Mouse (Mus musculus) hindbrain, postnatal 0 days (tissue): Measurements from ENCODE around the gene Zbtb46. TPM values are rescaled to one million over a fixed set of nuclear protein-coding genes. Genes with fewer than 3 reads are reported as not detected.

ENCODE experiments used
- ATAC-seq: fragments of 200-750 bp; cut with Nextera tagmentation; 2 replicates; pipeline ENCODE4 v1.8.0; 2017; ENCODE audit warnings: mild to moderate bottlenecking, moderate TSS enrichment, moderate library complexity
- DNase-seq: peaks from one replicate; pipeline ENCODE4 v3.0.0-alpha.2; 2015; ENCODE audit warnings: low spot score
- H3K27ac ChIP-seq: fragments of 300-500 bp; sonication (generic); 2 replicates; pipeline ENCODE4 v1.5.1; 2014; ENCODE audit warnings: mild to moderate bottlenecking
- H3K27me3 ChIP-seq: fragments of 300-500 bp; sonication (generic); 2 replicates; pipeline ENCODE4 v1.6.1; 2014; ENCODE audit warnings: low read length, mixed read lengths; ENCODE audit not compliant: insufficient read depth
- H3K36me3 ChIP-seq: fragments of 300-500 bp; sonication (generic); 2 replicates; pipeline ENCODE4 v1.6.1; 2014; ENCODE audit warnings: low read length, mixed read lengths; ENCODE audit not compliant: insufficient read depth
- H3K4me1 ChIP-seq: fragments of 300-500 bp; sonication (generic); 2 replicates; pipeline ENCODE4 v1.6.1; 2014; ENCODE audit warnings: antibody characterized with exemption, low read length, mixed read lengths; ENCODE audit not compliant: insufficient read depth
- H3K4me2 ChIP-seq: fragments of 300-500 bp; sonication (generic); 2 replicates; pipeline ENCODE4 v1.6.1; 2014; ENCODE audit warnings: low read depth, mild to moderate bottlenecking, low read length, moderate library complexity, mixed read lengths
- H3K4me3 ChIP-seq: fragments of 300-500 bp; sonication (generic); 2 replicates; pipeline ENCODE4 v1.5.1; 2014; ENCODE audit warnings: low read length
- H3K9ac ChIP-seq: fragments of 300-500 bp; sonication (generic); replicated peaks from 2 replicates; pipeline ENCODE4 v1.6.1; 2014; ENCODE audit warnings: mild to moderate bottlenecking, low read length, moderate library complexity, mixed read lengths
- H3K9me3 ChIP-seq: fragments of 300-500 bp; sonication (generic); 2 replicates; pipeline ENCODE4 v1.6.1; 2016; ENCODE audit warnings: low read length, mixed read lengths
- CTCF ChIP-seq: IDR thresholded peaks from 2 replicates; pipeline ENCODE4 v1.5.1; 2016; ENCODE audit warnings: antibody characterized with exemption, control low read depth, low read depth
- WGBS: fragments of 180-500 bp; shearing (Covaris S2); extraction: QIAGEN DNeasy Blood & Tissue Kit; methylation state at CpG from one replicate; pipeline ENCODE4 v1.1.7; 2014; 5-methylcytosine and 5-hydroxymethylcytosine counted together
- polyA plus RNA-seq: library from polyadenylated mRNA; unstranded; fragments of >200 nt; fragmentation: Nextera tagmentation; extraction: Ambion mirVana; gene quantifications from 2 replicates; pipeline ENCODE4 v1.2.1, GENCODE M21; 2015
- total RNA-seq: library from RNA; depleted of rRNA; stranded (reverse); fragments of >200 nt; gene quantifications from 2 replicates; pipeline ENCODE4 v1.2.3, GENCODE M21; 2014

Gene Zbtb46
- total and polyA plus RNA-seq, 2 experiments from 2014 or later: 19.2 to 29.0 TPM

DNA sequence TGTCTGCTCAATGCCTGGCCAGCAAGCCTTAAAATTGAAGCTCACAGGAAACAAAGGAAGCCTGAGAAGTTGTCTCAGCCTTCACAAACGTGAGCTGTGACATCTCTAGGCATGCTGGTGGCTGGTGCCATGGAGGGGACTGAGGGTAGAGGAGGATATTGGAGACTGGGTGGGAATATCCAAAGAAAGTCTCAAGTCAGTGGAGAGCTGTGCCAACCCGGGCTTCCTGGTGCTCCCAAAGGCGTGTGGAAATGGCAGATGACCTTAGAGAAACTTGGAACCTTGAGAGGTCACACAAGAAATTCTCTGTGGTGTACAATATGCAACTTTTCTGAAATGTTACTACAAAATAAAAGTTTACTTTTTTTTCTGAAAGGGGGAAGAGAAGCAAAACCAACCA, 6.2 kb upstream of the Zbtb46 start:
- no peak overlapping the region for H3K27ac ChIP-seq
- H3K4me1 ChIP-seq: 0 out of 2 replicates have a peak, but pooled peaks cover 5% of the 10 kb centered on the region
- H3K4me3 ChIP-seq: no peak overlapping the region
- no peak for TF ChIP-seq CTCF
- ATAC-seq (no peak), DNase-seq (no peak)
- H3K36me3 ChIP-seq: no peaks in the 10 kb centered on the region
- no peaks in the 10 kb centered on the region for H3K27me3 ChIP-seq
- no peak overlapping the region for H3K9ac ChIP-seq
- H3K9me3 ChIP-seq: no peaks in the 10 kb centered on the region
- no peak overlapping the region for H3K4me2 ChIP-seq
- WGBS: 54% methylated on average over 3 of the region's 3 CpGs

DNA sequence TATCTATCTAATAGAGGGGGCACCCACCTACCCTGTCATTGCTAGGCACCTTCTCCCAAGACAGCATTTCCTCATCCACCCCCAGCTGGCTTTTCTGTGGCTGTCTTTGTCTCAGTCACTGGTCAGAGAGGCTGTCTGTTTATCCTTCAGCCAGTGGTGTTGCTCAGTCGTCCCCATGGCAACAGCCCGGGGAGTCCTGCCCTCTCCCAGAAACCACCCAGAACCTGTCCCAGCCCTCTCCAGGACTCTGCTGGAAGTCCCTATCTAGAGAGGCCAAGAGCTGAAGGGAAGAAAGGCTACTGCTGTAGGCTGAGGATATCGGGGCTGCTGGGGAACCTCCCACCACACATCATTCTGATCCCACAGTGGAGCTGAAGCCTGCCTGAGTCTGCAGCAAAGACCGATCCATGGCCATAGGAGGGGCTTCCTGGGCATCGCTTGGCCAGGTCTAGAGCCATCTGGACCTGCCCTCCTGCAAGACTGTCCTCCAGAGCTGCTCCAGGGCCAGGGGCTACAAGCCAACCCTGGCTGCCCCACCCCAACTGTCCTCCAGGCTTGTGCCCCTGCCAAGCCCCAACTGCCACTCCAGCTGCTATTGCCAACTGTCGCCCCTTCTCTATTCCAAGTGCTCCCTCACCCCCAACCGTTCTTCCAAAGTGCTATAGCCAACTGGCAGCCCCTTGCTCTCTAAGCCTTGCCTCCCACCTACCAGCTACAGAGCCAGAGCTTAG, 3.9 kb upstream of the Zbtb46 start:
- no peak overlapping the region for H3K4me3 ChIP-seq
- H3K36me3 ChIP-seq: no peaks in the 10 kb centered on the region
- no peaks in the 10 kb centered on the region for H3K9me3 ChIP-seq
- DNase-seq (peak; percentile 80), ATAC-seq (peak; percentile 83)
- peak overlapping the region; percentile 69 for H3K27ac ChIP-seq
- TF ChIP-seq CTCF: no peak
- 0 out of 2 replicates have a peak, but pooled peaks cover 11% of the 10 kb centered on the region for H3K4me1 ChIP-seq
- H3K9ac ChIP-seq: no peak overlapping the region
- peak overlapping the region; percentile 23 for H3K4me2 ChIP-seq
- 26% methylated on average over 7 of the region's 7 CpGs for WGBS
- H3K27me3 ChIP-seq: no peaks in the 10 kb centered on the region

DNA sequence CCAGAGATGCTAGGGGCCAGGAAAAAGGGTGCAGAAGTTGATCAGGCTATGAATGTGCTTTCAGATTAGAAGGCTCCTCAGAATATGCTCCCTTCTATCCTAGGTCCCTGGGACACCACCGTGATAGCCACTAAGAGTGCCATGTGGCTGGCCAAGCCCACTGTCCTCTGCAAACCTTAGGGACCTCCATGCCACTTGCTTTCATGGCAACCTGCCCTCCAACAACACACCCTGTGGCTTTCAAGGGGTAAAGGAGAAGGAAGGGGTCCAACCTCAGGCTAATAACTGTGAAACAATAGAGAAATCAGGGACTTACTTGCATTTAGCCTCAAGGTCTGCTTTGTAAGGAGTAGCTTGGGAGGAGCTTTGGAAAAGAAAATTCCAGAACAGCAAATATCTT, 3.4 kb upstream of the Zbtb46 start:
- H3K4me1 ChIP-seq: 0 out of 2 replicates have a peak, but pooled peaks cover 11% of the 10 kb centered on the region

DNA sequence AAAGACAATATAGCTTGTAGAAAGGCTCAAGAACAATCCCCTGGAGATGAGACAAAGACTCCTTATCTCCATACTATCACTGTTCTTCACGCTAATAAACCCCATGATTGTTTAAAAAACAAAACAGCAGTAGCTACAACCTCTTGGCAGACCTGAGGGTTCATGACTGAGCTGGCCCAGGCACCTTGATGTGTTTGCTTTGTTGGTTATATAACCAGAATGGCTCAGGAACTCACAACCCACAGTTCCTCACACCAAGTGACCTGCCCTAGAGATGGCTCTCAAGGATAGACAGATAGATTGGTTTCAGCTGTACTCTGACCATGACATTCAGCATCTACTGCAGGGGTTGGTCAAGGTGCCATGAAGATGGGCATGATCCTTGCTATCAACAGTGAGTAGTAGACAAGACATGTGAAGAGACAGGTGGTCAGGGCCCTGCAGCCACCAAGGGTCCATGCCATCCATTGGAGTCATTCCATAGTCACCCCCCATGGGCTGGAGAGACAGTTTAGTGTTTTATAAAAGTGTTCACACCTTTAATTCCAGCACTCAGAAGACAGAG, 2.4 kb upstream of the Zbtb46 start:
- ATAC-seq: no peak
- no peak for TF ChIP-seq CTCF

More for the DNA sequence above, 3.4 kb upstream of the Zbtb46 start:
- Histone ChIP-seq H3K4me3 (no peak overlapping the region), H3K36me3 (no peaks in the 10 kb centered on the region), H3K9me3 (no peaks in the 10 kb centered on the region), H3K9ac (no peak overlapping the region), H3K27ac (peak overlapping the region; percentile 69; the same call in 1 of the 2 replicates), H3K4me2 (peak overlapping the region; percentile 23; the same call in 1 of the 2 replicates), H3K27me3 (no peaks in the 10 kb centered on the region)
- no peak for TF ChIP-seq CTCF
- DNase-seq: no peak
- no peak for ATAC-seq
- 57% methylated on average over 1 of the region's 1 CpGs for WGBS

DNA sequence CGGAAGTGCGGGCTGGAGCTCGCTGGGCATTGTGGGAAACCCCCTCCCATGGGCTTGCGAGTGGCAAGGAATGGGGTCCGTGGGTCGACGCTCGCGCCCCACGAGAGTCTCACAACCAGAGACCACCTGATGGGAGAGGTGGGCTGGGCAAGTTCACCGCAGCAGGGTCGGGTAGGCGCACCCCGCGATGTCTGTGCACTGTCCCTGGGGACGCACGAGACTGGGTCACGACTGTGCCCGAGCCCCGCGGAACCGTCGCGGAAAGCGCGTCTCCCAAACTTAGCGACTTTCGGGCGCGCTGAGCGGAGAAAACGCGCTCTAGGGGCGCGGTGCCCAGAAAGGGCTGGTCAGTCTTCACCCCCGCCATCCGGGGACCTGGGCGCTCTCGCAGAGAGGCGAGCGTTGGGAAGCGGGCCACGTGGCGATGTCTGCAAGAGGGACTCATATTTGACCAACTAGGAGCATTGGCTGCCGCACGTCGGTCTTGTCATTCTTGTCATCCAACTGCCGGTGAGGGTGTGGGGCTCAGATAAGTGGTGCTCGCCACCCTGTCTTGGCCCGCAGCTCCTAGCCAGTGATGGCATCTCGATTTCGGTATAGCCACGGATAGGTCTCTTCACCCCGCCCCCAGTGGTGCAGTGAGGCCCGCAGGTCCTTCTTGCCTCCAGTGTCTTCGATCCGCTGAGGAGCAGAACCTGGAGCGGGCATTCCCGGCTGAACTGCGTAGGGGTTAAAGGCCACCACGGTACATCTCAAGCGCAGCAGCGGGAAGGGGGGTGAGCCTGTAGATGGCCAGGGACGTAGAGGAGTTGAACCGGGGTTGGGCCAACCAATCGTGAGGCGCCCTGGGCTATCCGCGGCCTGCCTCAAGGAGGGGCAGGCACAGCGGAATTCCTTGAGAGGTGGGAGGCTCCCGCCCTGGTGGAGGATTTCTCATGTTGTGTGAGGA, 721 bp upstream of the Zbtb46 start:
- H3K4me2 ChIP-seq: peak overlapping the region; percentile 97
- under 1% methylated on average over 68 of the region's 71 CpGs for WGBS
- DNase-seq (peak; percentile 63), ATAC-seq (peak; percentile 36)
- H3K27me3 ChIP-seq: no peaks in the 10 kb centered on the region
- no peak for TF ChIP-seq CTCF
- H3K4me1 ChIP-seq: 0 out of 2 replicates have a peak, but pooled peaks cover 14% of the 10 kb centered on the region
- peak overlapping the region; percentile 91 for H3K9ac ChIP-seq
- H3K9me3 ChIP-seq: no peaks in the 10 kb centered on the region
- H3K4me3 ChIP-seq: peak overlapping the region; percentile 95
- peak overlapping the region; percentile 77; the same call in 1 of the 2 replicates for H3K27ac ChIP-seq
- no peaks in the 10 kb centered on the region for H3K36me3 ChIP-seq

More for the DNA sequence above, 2.4 kb upstream of the Zbtb46 start:
- Histone ChIP-seq H3K27me3 (no peaks in the 10 kb centered on the region), H3K9ac (no peak overlapping the region), H3K4me3 (no peak overlapping the region), H3K4me2 (no peak overlapping the region), H3K36me3 (no peaks in the 10 kb centered on the region), H3K9me3 (no peaks in the 10 kb centered on the region), H3K27ac (no peak overlapping the region), H3K4me1 (0 out of 2 replicates have a peak, but pooled peaks cover 14% of the 10 kb centered on the region)
- DNase-seq: no peak
- 88% methylated on average over 1 of the region's 1 CpGs for WGBS

DNA sequence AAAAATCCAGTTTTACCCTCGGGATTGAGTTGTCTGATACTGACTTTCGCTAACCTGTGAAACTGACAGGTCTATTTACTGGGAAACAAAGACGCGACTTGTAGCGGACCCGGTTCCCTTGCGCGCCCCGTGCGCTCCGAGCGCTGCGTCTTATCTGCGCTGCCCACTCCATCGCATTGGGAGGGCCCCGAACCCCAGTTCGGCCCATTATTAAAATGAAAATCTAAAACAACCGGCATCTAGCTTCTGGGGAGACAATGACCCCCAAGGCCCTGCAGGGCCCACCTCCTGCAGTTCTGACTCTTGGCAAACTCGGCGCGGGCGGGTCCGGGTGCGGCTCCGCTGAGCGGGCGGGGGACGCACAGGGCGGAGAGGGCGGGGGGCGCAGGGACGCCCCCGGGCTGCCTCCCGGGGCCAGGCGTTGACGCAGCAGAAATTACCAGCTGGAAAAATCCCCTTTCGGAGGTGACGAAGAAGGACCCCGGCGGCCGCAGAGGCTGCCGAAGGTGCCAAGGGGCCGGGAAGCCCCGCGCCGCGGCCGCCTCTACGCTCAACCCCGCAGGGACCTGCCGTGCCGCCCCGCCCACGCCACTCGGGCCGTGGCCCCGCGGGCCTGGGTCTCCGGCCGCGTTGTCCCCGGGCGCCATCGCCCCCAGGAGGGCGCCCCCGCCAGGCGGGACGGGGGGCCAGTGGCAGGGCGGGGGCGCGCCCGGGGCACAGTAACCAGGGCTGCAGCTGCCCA, 644 bp downstream of the Zbtb46 start:
- Histone ChIP-seq H3K9ac (peak overlapping the region; percentile 91), H3K4me1 (0 out of 2 replicates have a peak, but pooled peaks cover 13% of the 10 kb centered on the region), H3K4me3 (peak overlapping the region; percentile 95), H3K4me2 (peak overlapping the region; percentile 97), H3K27me3 (no peaks in the 10 kb centered on the region), H3K36me3 (no peaks in the 10 kb centered on the region), H3K9me3 (no peaks in the 10 kb centered on the region), H3K27ac (peak overlapping the region; percentile 77)
- DNase-seq (peak; percentile 41), ATAC-seq (no peak)
- WGBS: 1% methylated on average over 54 of the region's 72 CpGs
- no peak for TF ChIP-seq CTCF
